Mouse (Mus musculus): ENCODE results near the gene Rbms3.
A peak's percentile ranks its signal among the peaks of the same experiment; 100 is the strongest.

Rbms3 gene

DNA sequence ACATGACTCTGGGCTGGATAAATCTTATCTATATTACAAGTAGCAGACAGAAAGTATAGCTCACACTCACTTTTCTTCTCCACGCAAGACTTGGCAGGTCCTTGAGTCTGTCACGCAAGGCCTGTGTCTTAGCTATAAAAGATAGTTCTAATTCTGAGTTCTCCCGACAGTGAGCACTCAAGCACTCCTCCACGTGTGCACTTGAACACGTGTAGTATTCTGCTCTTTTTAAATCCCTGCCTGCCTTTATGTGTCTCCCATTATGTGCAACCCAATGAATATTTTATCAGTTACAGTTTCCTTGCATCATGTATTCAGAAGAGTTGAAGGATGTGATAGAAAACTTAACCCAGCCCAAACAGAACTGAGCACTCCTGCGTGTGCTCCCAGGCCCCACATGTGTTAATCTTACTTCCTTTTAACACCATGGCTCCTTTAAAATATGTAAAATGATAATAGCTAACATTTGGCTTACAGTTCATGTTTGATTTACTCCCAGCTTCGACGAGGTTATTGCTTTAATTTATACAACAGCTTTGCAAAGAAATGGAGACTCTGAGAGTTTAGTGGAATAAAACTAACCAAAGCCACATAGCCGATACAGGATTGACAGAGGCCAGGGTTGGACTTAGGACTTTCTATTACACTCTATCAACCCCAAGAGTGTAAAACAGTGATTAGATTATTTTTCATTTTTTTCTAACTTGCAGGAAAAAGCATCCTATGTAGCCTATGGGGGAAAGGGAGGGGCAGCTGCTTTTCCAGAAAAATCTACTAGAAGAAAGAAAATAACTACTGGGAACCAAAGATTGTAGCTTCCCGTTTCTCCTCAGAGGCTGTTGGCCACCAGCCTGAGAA is 749.9 kb downstream of the Rbms3 start:
- no peak for DNase-seq

DNA sequence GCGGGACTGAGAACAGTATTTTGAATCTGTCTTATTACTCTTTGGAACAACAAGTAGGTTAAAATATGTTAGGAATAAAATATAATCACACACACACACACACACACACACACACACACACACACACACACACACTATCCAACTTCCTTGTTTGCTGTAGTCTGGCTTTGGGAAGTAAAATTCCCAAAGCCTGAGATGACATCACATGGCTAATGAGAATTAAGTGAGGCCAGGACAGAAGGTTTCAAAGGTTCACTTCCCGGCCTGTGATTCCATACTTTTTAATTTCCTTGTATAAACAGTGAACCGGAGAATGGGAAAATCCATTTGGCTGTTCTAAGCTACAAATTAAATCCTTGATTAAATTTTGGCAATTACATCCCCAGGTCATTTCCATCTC is 752.9 kb downstream of the Rbms3 start:
- DNase-seq = peak; percentile 51 to 52

DNA sequence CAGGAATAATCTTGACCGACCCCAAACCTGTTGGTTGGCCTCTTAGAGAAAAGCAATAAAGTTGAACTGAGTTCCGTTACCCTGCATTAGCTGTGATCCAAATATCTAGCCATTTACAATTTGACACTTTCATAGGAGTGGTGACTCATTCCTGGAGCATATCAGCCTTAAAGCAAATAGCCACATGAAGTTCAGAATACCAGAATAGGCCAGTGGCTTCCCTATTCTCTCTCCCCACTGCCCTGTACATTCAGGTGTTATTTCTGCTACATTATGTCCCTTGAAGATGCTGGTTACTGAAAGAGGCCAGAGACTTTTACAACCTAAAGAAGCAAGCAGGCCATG is 755.8 kb downstream of the Rbms3 start:
- no peak for DNase-seq

DNA sequence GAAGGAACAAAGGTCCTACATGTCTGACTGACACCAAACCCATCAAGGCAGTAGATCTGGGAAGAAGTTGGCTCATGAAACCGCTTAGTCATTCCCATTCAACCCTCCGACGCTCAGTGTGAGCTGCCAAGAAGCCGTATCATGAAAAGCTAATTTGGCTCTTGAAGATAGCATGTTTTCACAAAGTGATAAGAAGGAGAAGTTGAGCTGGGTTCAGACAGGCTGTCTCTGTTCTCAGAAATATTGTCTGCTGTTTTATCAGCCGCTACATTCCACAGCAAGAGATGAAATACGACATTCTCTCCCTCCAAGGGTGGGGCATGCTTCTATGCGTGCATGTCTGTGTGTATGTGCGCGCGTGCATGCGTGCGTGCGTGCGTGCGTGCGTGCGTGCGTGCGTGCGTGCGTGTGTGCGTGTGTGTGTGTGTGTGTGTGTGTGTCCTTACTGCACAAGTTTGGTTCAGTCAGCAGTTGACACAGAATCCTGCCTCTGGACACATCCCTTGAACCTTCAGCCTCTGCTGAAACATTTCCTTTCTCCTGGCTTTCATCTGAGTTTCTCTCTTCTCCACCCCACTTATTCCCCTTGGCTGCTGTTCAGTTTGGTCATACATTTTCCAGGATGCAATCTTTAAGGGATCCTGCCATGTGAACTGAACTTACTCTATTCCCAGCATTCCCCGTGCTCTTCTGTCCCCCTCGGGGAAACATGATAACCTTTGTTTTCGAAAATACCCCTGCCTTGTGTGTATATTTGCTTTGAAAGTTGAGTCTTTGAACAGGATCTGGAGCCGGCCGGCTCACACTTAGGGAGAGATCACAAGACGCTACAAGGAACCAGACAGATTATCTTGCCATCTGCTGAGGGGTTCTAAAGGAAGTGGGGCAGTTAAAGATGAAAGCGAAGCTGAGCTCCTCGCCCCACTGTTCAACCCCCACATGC is 756.4 kb downstream of the Rbms3 start:
- DNase-seq = peak; percentile 65 to 73

DNA sequence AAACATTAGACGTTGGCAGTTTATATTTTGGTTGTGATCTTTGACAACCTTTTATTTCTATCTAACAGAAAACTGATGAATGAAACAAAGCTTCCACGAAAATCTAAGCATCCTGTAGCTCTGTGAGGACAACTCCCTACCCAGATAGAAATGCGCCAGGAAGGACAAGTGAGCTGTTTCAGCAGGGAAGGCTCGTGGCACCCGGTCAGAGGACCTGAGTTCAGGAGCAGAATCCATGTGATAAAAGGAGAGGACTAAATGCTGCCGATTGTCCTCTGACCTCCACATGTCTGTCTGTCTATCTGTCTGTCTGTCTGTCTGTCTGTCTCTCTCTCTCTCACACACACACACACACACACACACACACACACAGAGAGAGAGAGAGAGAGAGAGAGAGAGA is 757.4 kb downstream of the Rbms3 start:
- no peak for DNase-seq

DNA sequence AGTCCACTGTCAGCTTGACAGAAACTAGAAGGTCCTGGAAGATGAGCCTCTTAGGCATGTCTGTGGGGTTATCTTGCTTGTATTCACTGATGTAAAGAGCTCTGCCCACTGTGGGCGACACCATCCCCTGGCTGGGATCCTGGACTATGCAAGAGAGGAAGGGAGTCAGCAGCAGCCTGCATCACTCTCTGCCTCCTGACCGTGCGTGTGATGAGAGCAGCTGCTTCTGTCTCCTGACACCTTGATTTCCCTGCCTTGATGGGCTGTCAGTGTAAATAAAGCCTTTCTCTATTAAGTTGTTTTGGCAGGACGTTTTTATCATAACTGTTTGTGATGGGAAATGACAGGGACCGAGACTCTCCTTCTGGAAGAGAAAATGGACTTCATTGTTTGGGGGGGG is 758.1 kb downstream of the Rbms3 start:
- DNase-seq = no peak

DNA sequence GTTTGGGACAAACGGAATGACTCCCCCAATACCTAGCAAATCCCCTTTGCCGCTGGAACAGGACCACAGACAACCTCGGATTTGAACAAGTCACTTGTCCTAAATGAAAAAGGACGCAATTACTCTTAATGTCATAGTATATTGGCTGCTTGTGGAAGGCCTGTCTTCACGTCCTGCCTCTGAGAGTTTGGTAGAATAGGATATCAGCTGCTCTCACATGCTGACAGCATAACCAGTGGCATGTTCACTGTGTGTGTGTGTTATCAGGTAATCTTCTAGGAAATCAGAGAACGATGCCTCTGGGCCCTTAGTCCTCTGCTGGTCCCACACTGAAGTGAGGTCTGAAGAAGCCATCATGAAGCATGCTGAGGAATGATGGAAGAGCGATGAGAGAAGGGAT is 763.7 kb downstream of the Rbms3 start:
- no peak for DNase-seq

DNA sequence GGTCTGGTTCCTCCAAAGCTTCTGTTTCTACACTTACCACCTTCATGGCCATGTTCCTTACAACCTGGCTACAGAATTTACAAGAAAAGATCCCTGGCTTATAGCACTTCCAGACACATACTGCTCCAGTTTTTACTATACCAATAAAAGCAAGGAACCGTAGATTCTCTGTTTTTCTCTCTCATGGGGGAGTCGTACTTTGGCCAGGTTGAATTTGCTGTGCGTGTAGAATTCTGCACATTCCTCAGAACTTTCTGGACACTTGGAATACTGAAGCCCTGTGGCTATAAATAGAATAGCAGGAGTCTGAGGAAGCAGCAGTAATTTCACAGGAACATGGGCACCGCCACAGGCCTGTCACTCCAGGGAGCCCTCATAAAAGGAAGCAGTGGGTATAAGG is 766.1 kb downstream of the Rbms3 start:
- DNase-seq = peak in 1 of 2 experiments; percentile 45

DNA sequence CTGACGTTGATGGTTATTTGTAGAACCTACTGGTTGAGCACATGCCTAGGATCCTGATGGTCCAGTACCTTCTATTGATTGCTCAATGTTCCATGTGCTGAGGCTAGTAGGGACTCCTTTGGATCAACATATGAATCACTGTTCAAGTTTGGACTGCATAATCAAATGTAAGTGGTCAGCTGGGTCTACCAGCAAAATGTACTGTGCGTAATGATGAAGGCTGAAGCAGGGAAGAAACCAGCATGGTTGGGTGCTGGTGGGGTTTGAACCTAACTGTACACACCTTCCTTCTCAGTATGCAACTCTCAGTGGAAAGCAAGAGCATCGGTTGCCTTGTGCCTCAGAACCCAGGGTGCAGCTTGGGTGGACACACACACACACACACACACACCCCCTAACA is 767.4 kb downstream of the Rbms3 start:
- DNase-seq = no peak

DNA sequence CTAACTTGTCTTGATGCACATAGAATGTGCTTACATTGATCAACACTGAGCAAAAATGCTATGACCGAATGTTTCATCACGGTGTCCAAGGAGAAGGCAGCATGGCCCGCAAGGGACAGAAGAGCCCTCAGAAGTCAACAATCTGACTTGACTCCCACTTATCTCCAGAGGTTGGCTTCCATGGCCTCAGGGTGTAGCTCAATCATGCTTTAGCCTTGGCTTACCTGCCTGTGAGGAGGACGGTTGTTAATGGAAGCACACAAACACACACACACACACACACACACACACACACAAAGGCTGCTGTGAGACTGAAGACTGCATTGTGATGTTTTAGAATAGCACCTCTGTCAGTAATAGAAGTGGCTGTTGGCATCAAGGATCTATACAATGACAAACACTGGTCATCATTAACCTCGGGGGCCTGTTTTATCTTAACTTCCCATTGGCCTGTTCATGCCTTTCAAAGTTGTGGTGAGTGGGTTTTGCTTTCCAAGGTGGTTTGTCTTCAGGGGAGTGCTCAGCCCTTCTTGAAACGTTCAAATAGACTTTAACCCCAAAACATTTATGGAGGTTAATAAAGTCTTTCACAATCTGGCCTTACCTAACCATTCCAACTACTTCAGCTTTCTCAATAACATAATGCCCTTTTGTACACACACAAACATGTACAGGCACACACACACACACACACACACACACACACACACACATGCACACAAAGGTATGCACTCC is 771.7 kb downstream of the Rbms3 start:
- no peak for DNase-seq

DNA sequence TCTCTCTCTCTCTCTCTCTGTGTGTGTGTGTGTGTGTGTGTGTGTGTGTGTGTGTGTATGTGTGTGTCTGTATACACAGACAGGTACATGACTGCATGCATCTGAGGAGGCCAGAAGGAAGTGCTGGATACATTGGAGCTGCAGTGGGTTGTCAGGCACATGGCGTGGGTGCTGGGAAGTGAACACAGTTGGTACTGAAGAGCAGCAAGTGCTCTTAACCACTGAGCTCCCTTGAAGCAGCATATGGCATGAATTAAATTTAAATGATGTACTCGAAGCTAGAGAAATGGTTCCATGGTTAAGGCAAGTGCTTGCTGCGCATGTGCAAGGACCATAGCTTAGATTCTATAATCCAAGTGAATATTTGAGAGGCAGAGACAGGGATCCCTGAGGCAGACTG is 772.6 kb downstream of the Rbms3 start:
- DNase-seq = no peak

DNA sequence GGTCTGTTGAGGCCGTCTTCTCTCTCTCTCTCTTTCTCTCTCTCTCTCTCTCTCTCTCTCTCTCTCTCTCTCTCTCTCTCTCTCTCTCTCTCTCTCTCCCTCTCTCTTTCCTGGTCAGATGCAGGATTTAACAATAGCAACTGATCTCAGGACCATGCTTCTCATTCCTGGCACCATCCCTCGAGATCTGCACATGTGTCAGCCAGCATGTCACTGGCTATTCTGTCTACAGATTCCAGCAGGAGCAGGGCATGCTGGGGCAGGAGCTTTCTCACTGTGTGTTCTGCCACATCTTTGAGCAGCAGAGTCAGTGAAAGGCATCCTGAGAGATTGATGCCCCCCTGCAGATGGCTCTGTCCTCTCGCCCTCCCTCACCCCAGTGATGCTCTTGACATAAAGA is 774.0 kb downstream of the Rbms3 start:
- DNase-seq = no peak

DNA sequence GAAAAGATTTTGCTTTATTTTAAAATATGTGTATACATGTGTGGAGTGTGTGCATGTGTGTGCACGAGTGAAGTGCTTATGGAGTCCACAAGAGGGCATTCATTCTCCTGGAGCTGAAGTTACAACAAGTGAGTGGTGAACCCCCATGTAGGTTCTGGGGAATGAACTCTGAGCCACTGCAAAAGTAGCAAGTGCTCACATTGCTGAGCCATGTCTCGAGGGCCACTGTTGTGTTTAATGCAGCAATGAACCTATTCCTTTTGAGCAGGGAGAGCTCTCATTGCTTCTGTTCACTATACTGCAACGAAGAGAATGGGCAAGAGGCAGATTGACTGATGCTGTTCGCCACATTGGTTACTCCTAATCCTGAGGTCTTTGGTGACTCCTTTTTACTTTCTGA is 780.8 kb downstream of the Rbms3 start:
- DNase-seq = no peak

DNA sequence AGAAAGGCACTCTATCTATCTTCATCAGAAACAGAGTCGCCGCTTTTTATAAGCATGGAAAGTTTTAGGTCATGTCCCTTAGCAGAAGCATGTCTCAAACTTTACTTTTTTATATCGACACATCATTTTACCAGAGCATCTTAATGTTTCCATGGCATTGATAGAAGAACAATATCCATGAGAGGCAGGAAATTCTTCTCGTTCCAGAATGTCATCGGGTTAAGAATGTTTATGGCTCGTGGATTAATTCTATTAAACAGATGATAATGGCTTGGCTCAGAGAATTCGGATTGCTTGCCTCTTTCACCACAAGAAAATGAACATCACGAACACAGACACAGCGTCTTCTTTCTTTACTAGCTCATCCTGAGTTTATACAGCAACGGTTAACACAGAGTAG is 781.5 kb downstream of the Rbms3 start:
- no peak for DNase-seq

DNA sequence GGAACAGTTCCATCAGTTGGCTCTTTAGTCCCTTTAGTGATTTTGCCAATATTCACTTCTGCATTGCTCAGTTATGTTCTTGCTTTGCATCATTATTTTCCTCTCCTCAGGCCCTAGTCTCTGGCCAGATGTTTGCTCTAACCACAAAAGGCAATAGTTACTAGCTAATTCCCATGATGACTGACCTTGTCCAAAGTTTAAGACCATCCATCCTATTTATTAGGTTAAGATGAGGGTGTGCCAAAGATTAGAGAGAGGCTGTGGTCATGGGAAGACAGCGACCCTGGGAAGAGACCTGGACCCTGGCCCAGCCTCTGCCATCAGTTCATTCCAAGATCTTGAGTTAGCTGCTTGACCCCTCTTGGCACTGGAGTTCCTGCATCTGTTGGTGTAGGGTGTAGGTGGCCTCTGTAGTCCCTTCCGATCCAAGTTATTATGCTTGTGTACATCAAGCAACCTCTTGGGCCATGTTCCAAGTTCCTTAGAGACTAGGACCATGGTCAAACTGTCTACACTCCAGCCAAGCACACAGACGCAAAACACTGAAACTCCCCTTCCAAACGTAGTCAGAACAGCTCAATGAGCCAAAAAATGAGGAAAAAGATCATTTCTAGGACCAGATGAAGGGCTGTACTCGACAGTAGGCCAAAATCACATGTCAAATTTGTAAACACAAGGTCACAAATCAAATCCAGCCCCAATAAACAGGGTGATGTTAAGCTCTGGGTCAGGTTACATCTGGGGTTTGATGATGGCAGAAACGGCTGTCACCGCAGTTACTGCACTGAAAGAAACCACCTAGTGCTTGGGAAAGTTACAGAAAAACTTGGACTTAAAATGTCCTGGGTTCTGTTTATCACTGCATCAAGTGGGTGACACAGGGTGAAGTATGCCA is 782.2 kb downstream of the Rbms3 start:
- peak; percentile 87 to 92 for DNase-seq

DNA sequence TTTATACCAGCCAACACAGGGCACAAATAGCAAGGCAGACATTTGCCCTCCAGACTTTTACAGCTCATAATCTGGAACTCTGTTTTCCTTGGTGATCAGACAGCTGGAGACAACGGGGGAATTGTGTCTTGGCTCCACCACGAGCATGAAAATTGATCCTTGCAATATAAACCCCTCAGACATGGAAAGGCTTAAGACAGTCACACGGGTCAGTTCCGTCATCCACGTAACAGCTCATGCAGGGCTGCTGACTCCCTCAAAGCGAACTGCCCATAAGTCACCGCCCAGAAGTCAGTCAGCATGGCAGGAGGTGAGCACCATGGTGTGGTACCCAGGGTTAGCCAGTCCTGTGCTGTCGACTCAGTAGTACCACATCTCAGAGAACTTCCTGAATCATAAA is 794.8 kb downstream of the Rbms3 start:
- DNase-seq = no peak

DNA sequence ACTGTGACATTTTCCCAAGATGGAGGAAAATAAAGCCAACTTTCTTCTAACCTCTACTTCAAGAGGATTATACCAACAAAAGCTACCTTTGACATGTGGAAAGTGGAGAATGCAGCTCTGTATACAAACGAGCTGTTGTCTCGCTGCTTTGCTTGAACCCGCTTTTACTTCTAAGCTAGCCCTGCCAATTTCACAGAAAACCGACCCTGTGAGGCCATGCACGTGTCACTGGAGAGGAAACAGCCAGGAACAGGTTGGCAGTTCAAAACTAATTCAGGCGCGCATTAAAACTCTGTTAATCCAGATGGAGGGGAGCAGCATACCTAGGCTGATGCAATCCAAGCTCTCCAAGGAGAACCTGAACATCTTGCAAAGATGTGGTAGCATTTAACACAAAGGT is 796.0 kb downstream of the Rbms3 start:
- no peak for DNase-seq

DNA sequence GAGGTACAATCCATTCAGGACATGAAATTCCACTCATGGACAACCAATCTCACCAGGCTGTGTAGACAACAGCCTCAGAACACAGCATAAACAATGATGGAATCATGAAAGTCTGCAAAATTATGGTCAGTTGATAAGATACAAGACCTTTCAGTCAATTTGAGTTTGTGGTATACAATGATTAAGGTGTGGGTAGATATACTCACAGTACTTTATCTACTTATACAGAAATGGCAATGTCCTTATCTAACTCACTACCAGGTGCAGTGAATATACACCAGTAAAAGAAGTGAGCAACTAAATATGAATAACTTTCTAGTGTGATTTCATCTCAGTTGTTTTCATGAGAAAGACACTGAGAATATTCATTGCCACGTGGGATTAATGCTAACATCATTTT is 796.9 kb downstream of the Rbms3 start:
- DNase-seq = no peak

DNA sequence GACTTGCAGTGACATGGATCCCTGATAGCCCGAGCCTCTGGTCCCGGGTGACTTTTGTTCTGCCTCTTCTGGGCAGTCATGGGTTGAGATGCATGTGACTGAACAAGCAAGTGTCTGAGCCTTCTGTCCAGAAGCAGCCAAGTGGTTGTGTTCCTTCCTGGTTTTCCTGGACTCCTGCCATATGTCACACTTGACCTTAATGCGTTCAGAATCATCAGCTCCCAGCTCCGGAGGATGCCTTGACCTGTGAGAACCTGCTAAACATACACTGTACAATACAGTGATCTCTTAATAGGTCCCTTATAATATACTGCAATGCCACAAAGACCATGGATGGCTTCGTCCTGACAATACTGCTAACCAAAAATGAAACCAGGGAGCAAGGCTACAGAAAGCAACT is 798.3 kb downstream of the Rbms3 start:
- no peak for DNase-seq

DNA sequence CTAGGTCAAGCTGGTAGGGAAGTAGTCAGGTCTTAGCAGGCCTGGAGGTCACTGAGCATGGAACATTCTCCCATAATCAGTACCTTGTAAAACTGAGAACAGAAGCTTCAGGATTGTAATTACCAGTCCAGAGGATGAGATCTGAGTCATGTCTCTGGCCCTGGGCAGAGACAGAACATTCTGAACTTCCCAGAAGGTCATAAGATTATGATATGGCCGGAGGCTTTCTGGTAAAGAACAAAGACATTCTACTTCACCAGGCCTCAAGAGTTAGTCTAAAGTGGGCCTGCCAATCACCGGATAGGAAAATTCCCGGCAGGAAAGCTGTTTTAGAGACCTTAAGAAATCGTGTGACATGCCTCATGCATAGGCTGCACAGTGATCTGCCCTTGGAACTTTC is 799.8 kb downstream of the Rbms3 start:
- DNase-seq = no peak

DNA sequence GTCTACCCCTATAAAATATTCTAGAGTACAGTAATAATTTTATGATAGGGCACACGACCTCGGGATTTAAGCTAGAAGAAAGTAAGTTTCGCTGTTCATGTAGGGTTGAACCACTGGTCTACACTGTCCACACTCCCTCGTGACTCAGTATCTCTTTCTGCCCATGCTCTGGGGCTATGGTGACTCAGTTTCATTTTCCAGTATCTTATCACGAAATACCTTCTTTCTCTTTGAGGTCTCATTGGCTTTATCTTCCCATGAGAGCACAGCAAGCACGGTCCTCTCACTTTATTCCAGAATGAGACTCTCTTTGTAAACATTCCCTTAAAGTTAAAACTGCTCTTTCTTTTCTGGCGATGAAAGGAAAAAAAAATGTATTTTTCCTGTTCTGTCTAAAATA is 808.1 kb downstream of the Rbms3 start:
- DNase-seq = no peak

DNA sequence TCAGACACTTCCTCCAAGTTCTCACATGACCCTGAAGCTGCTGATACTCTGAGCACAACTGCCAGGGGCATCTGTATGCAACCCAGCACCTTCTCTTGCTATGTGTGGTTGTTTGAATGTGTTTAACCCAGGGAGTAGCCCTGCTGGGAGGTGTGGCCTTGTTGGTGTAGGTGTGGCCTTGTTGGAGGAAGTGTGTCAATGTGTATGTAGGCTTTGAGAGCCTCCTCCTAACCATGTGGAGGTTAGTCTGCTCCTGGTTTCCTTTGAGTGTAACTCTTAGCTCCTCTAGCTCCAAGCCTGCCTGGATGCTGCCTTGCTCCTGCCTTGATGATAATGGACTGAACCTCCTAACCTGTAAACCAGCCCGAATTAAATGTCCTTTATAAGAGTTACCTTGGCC is 812.5 kb downstream of the Rbms3 start:
- DNase-seq = no peak

Measured in kidney, postnatal 4 days (tissue).